Mouse (Mus musculus) lung, adult 2 months (tissue): ENCODE data around the gene Mrps35. TPM values are rescaled to one million over a fixed set of nuclear protein-coding genes. Genes with fewer than 3 reads are reported as not detected.
A peak's percentile ranks its signal among the peaks of the same experiment; 100 is the strongest.

Source experiments
- DNase-seq: peaks from one replicate; pipeline ENCODE4 v3.0.0; 2022
- H3K4me1 ChIP-seq: fragments of 200-500 bp; 2 replicates; pipeline ENCODE4 v1.6.1; 2011; ENCODE audit warnings: low read length; ENCODE audit not compliant: control insufficient read depth, insufficient read depth
- H3K4me3 ChIP-seq: fragments of 200-500 bp; replicated peaks from 2 replicates; pipeline ENCODE3; 2011; ENCODE audit warnings: low read depth, mild to moderate bottlenecking, control low read depth, low read length; ENCODE audit errors: extremely low read depth
- CTCF ChIP-seq: fragments of 200-500 bp; IDR thresholded peaks from 2 replicates; pipeline ENCODE4 v1.5.1; 2011; ENCODE audit warnings: mild to moderate bottlenecking, low read length, control low read depth; ENCODE audit not compliant: insufficient read depth
- POLR2A ChIP-seq: fragments of 200-500 bp; IDR thresholded peaks from 2 replicates; pipeline ENCODE4 v1.6.1; 2011; ENCODE audit warnings: low read depth, mild to moderate bottlenecking, control low read depth, low read length, borderline replicate concordance; ENCODE audit errors: extremely low read depth
- whole genome bisulfite sequencing: fragments of 180-500 bp; shearing (Covaris S2); methylation state at CpG from one replicate; pipeline ENCODE4 v1.1.7; 2018; 5-methylcytosine and 5-hydroxymethylcytosine counted together
- polyA plus RNA-seq: library from polyadenylated mRNA; depleted of rRNA; stranded (reverse); fragments of >200 nt; gene quantifications from 2 replicates; pipeline ENCODE4 v1.2.3, GENCODE M21; 2012; rRNA removed

Mrps35 gene
- 5.2 and 6.2 TPM in 2 replicates for polyA plus RNA-seq

- 3% methylated on average over 66 of the region's 66 CpGs for WGBS
- peak within 1 kb of the TSS; percentile 72 for H3K4me3 ChIP-seq
- TF ChIP-seq CTCF = no peak
- peak; percentile 63; the same call in 1 of the 2 replicates for TF ChIP-seq POLR2A
- H3K4me1 ChIP-seq = peaks cover 8% of the 10 kb centered on the region
- DNase-seq = peak; percentile 88
Observed at GRCm38 (mm10) chr6:147042291-147043290, at the start of gene Mrps35. Mrps35 (plus strand) TSS chr6:147042764.

GRCm38 (mm10) chr6:146994236-146994635 is 48.3 kb upstream of the Mrps35 start:
- H3K4me1 ChIP-seq = no peaks in the 10 kb centered on the region
- WGBS = 25% methylated on average over 5 of the region's 5 CpGs
- H3K4me3 ChIP-seq = no peak overlapping the region
- peak; percentile 47 for DNase-seq
- TF ChIP-seq CTCF (peak; percentile 25; the same call in 1 of the 2 replicates), POLR2A (no peak)

GRCm38 (mm10) chr6:146995391-146995790 is 47.2 kb upstream of the Mrps35 start:
- DNase-seq = no peak
- H3K4me3 ChIP-seq = no peak overlapping the region
- no peaks in the 10 kb centered on the region for H3K4me1 ChIP-seq
- 76% methylated on average over 2 of the region's 2 CpGs for WGBS
- no peak for TF ChIP-seq CTCF
- no peak for TF ChIP-seq POLR2A

- no peak for DNase-seq
- H3K4me1 ChIP-seq = no peaks in the 10 kb centered on the region
- WGBS = 90% methylated on average over 6 of the region's 6 CpGs
- no peak overlapping the region for H3K4me3 ChIP-seq
- TF ChIP-seq CTCF (no peak), POLR2A (no peak)
Observed at GRCm38 (mm10) chr6:146995878-146996277, 46.7 kb upstream of the Mrps35 start.

- TF ChIP-seq POLR2A = no peak
- TF ChIP-seq CTCF = no peak
- no peak overlapping the region for H3K4me3 ChIP-seq
- WGBS = 70% methylated on average over 6 of the region's 6 CpGs
- DNase-seq = no peak
- no peaks in the 10 kb centered on the region for H3K4me1 ChIP-seq
Observed at GRCm38 (mm10) chr6:146997006-146997405, 45.6 kb upstream of the Mrps35 start.

- no peak for TF ChIP-seq POLR2A
- TF ChIP-seq CTCF = no peak
- H3K4me1 ChIP-seq = no peaks in the 10 kb centered on the region
- no peak for DNase-seq
- no peak overlapping the region for H3K4me3 ChIP-seq
- 88% methylated on average over 4 of the region's 4 CpGs for WGBS
Observed at GRCm38 (mm10) chr6:146998710-146999109, 43.9 kb upstream of the Mrps35 start.

- Histone ChIP-seq H3K4me1 (no peaks in the 10 kb centered on the region), H3K4me3 (no peak overlapping the region)
- WGBS = 84% methylated on average over 9 of the region's 9 CpGs
- TF ChIP-seq POLR2A (no peak), CTCF (no peak)
- DNase-seq = no peak
Observed at GRCm38 (mm10) chr6:146999302-146999701, 43.3 kb upstream of the Mrps35 start.

GRCm38 (mm10) chr6:146999755-147000154 is 42.8 kb upstream of the Mrps35 start:
- Histone ChIP-seq H3K4me3 (no peak overlapping the region), H3K4me1 (no peaks in the 10 kb centered on the region)
- WGBS = 85% methylated on average over 2 of the region's 2 CpGs
- DNase-seq = no peak
- no peak for TF ChIP-seq POLR2A
- no peak for TF ChIP-seq CTCF

- H3K4me3 ChIP-seq = no peak overlapping the region
- DNase-seq = peak; percentile 42
- 75% methylated on average over 3 of the region's 3 CpGs for WGBS
- H3K4me1 ChIP-seq = no peaks in the 10 kb centered on the region
- TF ChIP-seq CTCF (peak; percentile 69), POLR2A (no peak)
Observed at GRCm38 (mm10) chr6:147008148-147008547, 34.4 kb upstream of the Mrps35 start.

- Histone ChIP-seq H3K4me3 (no peak overlapping the region), H3K4me1 (no peaks in the 10 kb centered on the region)
- no peak for DNase-seq
- 68% methylated on average over 6 of the region's 6 CpGs for WGBS
- TF ChIP-seq CTCF = no peak
- no peak for TF ChIP-seq POLR2A
Observed at GRCm38 (mm10) chr6:147010358-147010757, 32.2 kb upstream of the Mrps35 start.
